Mouse (Mus musculus): ENCODE data around the gene Cep70.

Cep70 gene

GRCm38 (mm10) chr9:99243190-99243894 is at the start of gene Cep70:
TSS of gene Cep70 (plus strand) at chr9:99243367.
- DNase-seq (ENCODE audit: extremely low read depth, low read depth, low spot score) = peak; percentile 43

DNA sequence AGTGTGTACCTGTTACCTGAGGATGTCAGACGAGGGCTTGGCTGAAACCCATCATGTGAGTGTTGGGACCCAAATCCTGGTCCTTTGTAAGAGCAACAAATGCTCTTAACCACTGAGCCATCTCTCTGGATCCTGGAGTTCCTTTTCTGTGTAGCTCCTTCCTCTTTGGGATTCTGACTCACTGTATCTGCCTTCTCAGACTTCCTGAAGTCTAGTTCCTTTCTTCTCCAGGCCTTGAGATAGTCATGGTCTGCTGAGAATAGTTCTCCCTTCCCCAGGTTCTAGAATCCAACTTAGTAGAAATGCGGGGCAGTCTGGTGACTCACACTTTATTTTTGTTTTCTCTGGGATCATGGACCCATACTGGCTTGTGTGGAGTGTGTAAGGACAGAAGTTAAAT is 30.5 kb upstream of the Cep70 start:
- DNase-seq (ENCODE audit: extremely low read depth, low read depth, low spot score) = no peak

DNA sequence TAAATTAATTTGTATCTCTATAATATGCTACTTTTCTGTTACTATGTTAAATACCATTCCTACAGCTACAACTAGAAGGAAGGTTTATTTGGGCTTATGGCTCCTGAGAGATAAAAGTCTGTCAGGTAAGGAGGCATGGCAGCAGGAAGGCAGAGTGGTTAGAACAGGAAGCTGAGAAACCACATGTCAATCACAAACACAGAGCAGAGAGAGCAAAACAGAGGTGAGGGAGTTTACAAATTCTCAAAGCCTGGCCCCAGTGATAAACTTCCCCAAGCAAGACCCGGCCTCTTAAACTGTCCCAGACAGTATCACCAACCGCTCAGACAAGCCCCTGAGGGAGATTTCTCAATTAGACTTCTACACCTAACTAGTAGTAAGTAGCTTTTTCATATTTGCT is 27.0 kb upstream of the Cep70 start:
- no peak for DNase-seq (ENCODE audit: extremely low read depth, low read depth, low spot score)

DNA sequence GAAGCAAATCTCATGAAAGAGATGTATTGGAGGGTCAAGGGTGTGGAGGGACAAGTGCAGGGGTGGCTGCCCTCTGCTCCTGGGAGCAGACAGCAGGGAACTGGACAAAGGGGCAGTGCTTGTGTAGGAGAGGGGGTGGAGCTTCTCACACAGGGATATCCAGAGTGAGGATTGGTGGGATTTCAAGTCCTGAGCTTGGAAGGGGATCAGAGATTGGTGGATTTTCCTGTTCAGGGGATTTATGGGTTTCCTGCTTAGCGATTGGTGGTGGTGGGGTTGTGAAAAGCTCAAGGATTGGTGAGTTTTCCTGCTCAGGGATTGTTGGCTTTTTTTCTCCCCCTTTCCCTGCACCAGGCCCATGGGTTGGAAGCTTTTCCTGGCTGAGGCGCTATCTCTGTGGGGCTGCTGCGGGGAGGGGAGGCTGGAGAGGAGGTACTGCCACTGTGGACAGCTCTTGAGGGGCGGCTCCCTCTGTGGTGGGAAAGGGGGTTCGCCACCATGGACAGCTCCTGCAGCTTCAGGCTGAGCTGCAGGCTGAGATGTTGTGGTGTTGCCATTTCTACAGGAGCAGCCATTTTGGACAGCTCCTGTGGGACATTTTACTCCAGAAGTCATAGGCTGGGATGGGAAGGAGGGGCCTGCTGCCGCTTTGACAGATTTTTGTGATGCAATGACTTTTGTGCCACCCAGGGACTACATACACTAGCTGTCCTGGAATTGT is 25.0 kb upstream of the Cep70 start:
- no peak for DNase-seq (ENCODE audit: extremely low read depth, low read depth, low spot score)

- DNase-seq (ENCODE audit: extremely low read depth, low read depth, low spot score) = no peak
These were observed 21.5 kb upstream of the Cep70 start for GRCm38 (mm10) chr9:99221636-99222035.

- DNase-seq (ENCODE audit: extremely low read depth, low read depth, low spot score) = no peak
These were observed 18.6 kb upstream of the Cep70 start for GRCm38 (mm10) chr9:99224583-99224982.

DNA sequence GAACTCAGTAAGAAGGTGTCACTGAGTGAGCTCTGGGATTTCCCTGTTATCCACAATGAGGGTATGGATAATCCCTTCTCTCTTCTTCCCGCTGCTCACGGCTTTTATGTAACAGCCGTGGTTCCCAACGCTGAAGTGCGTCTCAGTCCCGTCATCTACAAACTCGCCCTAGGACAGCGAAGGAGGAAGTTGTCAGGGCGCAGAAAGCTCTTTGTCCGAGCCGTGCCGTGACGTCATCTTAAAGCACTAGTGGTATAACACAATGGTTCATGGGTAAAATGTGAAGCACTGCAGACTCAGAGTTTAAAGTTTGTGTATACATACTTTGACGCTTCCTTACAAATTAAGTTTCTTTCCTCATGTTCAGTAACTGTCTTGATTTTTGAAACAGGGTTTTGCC is 13.7 kb upstream of the Cep70 start:
- DNase-seq (ENCODE audit: extremely low read depth, low read depth, low spot score) = no peak

DNA sequence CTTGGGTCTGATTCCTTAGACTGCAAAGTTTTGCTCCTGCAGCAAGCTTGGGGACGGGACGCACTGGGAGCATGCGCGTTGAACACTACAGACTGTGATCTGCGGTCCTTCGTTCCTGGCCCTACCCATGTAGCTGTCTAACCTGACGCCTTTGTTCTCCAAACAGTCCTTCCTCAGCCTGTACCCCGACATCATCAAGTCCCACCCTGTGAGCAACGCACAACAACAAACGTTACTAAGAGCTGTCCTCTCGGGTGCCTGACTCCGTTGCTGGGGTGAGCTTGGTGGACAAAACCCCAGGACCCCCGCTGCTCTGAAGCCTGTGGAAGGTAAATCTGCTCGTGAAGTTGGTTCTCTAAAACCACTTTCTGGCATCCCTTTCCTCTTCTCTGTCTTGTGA is 6.0 kb upstream of the Cep70 start, which contains the start of gene Faiml:
Gene Faiml (minus strand): TSS at position 101 of the 400 bp plus-strand sequence.
- no peak for DNase-seq (ENCODE audit: extremely low read depth, low read depth, low spot score)

DNA sequence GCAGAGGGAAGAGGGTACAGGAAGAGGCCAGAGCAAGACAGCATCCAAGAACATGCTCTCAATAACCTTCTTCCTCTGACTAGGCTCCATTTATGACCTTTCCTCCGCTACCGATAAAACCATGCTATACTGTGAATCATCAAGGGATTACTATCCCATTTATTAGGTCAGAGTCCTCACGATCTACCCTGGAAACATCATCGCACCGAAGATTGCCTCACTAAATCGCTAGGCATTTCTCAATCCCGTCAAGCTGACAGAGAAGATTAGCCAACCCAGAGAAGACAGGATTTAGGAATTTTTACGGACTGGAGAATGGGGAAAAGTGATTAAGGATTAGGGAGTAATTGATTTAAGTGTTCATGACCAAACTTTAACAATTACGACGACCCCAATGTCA is 4.9 kb upstream of the Cep70 start:
- peak; percentile 52 for DNase-seq (ENCODE audit: extremely low read depth, low read depth, low spot score)

GRCm38 (mm10) chr9:99239256-99239655 is 3.9 kb upstream of the Cep70 start:
- DNase-seq (ENCODE audit: extremely low read depth, low read depth, low spot score) = no peak

DNA sequence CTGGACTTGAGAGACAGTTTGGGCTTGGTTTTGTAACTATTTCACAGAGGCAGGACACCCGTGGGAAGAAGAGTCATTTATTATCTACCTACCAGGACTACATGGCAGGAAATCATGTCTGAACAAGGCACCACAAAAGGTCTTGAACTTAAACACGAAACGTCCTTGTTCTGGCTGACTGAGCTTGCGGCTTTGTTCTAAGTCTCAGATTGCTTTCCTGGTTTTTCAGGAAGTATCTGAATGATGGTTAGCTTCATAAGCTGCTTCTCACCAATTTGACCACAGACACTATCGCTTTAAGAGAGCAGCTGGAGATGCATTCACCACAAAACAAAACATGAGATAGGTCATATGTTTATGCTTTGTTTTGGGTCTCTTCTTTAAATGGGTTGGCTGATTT is 2.6 kb upstream of the Cep70 start:
- DNase-seq (ENCODE audit: extremely low read depth, low read depth, low spot score) = peak; percentile 54

- no peak for DNase-seq (ENCODE audit: extremely low read depth, low read depth, low spot score)
These were observed 1.1 kb upstream of the Cep70 start for GRCm38 (mm10) chr9:99242035-99242434.

GRCm38 (mm10) chr9:99242533-99243189 is 506 bp upstream of the Cep70 start:
- no peak for DNase-seq (ENCODE audit: extremely low read depth, low read depth, low spot score)

- DNase-seq (ENCODE audit: extremely low read depth, low read depth, low spot score) = no peak
These were observed 727 bp downstream of the Cep70 start for GRCm38 (mm10) chr9:99243895-99244293.

DNA sequence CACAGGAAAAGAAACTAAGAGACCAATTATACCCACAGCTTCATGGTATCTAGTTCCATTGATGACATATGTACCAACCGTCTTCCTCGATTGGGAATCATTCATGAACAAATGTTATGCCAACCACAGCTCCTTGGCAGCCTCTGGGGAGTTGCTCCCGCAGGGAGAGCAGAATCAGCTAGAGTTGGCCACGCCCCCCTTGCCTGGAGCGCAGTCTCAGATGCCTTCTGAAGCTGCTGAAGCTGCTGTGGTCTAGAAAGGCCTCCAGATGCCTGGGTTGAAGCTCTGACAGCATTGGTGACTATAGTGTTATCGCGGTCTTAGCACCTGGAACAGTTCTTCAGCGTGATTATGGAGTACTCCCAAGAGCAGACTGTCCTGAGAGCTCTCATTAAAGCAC is 5.1 kb downstream of the Cep70 start:
- no peak for DNase-seq (ENCODE audit: extremely low read depth, low read depth, low spot score)

DNA sequence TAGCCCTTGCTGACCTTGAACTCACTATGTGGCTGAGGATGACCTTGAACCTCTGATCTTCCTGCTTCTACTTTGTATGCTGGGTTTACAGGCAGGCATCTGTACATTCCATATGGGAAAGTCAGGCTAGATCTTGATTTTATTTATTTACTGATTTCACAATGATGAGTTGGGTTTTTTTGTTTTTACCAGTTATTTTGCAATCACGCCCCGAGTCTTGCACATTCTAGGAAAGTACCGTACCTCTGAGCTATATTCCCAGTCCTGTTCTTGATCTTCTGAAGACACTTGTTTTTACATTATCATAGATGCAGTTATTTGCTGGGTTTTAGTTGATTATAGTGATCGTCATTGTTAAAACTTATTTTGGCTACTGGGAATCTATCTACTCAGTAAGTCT is 5.7 kb downstream of the Cep70 start:
- no peak for DNase-seq (ENCODE audit: extremely low read depth, low read depth, low spot score)

- DNase-seq (ENCODE audit: extremely low read depth, low read depth, low spot score) = no peak
These were observed 10.7 kb downstream of the Cep70 start for GRCm38 (mm10) chr9:99253861-99254260.

GRCm38 (mm10) chr9:99256206-99256605 is 13.0 kb downstream of the Cep70 start:
- DNase-seq (ENCODE audit: extremely low read depth, low read depth, low spot score) = no peak

- DNase-seq (ENCODE audit: extremely low read depth, low read depth, low spot score) = no peak
These were observed 13.7 kb downstream of the Cep70 start for GRCm38 (mm10) chr9:99256821-99257220.

- no peak for DNase-seq (ENCODE audit: extremely low read depth, low read depth, low spot score)
These were observed 15.7 kb downstream of the Cep70 start for GRCm38 (mm10) chr9:99258891-99259290.

- no peak for DNase-seq (ENCODE audit: extremely low read depth, low read depth, low spot score)
These were observed 61.1 kb downstream of the Cep70 start for GRCm38 (mm10) chr9:99304296-99304695.

DNA sequence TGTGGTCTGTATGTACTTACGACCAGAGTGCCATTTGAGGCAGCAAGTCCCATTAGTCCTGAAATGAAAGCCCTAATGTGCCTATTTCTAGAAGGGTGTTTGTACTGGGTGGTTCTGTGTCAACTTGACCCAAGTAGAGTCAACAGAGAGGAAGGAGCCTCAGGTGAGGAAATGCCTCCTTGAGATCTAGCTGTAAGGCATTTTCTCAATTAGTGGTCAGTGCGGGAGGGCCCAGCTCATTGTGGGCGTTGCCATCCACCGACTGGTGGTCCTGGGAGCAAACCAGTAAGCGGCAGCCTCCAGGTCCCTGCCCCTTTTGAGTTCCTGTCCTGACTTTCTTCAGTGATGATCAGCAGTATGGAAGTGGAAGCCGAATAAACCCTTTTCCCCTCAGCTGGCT is 63.1 kb downstream of the Cep70 start:
- DNase-seq (ENCODE audit: extremely low read depth, low read depth, low spot score) = no peak
